Mouse (Mus musculus) spleen, adult 2 months (tissue): Measurements from ENCODE around the gene Tmem179. TPM values are rescaled to one million over a fixed set of nuclear protein-coding genes. Genes with fewer than 3 reads are reported as not detected.

Experiments
- DNase-seq, 2 experiments: peaks; one replicate each; pipeline versions ENCODE4 v3.0.0 to v3.0.0-alpha.2; 2012 to 2021; ENCODE audit warnings: low spot score in 2 of 2, low read depth in 1 of 2
- H3K27ac ChIP-seq: fragments of 200-500 bp; 2 replicates; pipeline ENCODE4 v1.5.1; 2012; ENCODE audit warnings: low read length, inconsistent platforms; ENCODE audit not compliant: insufficient read depth
- H3K27me3 ChIP-seq: fragments of 200-500 bp; 2 replicates; pipeline ENCODE4 v1.6.1; 2012; ENCODE audit warnings: mild to moderate bottlenecking, moderate library complexity, low read length, inconsistent platforms; ENCODE audit not compliant: control insufficient read depth, insufficient read depth
- H3K36me3 ChIP-seq: fragments of 200-500 bp; 2 replicates; pipeline ENCODE4 v1.6.1; 2012; ENCODE audit warnings: mild to moderate bottlenecking, low read length, inconsistent platforms; ENCODE audit not compliant: control insufficient read depth, insufficient read depth
- H3K4me1 ChIP-seq: fragments of 200-500 bp; 2 replicates; pipeline ENCODE4 v1.6.1; 2011; ENCODE audit warnings: inconsistent platforms; ENCODE audit not compliant: control insufficient read depth, insufficient read depth, insufficient read length
- H3K4me3 ChIP-seq: fragments of 200-500 bp; 2 replicates; pipeline ENCODE4 v1.5.1; 2011; ENCODE audit warnings: mild to moderate bottlenecking, inconsistent platforms; ENCODE audit not compliant: insufficient read depth, insufficient read length; ENCODE audit errors: extremely low read depth
- CTCF ChIP-seq: fragments of 200-500 bp; IDR thresholded peaks from 2 replicates; pipeline ENCODE4 v1.5.1; 2011; ENCODE audit warnings: mild to moderate bottlenecking, inconsistent platforms; ENCODE audit not compliant: insufficient read depth, insufficient read length, insufficient replicate concordance; ENCODE audit errors: extremely low read depth
- POLR2A ChIP-seq: fragments of 200-500 bp; IDR thresholded peaks from 2 replicates; pipeline ENCODE4 v1.6.1; 2011; ENCODE audit warnings: low read depth, low read length, inconsistent platforms
- WGBS: fragments of 180-500 bp; shearing (Covaris S2); methylation state at CpG from one replicate; pipeline ENCODE4 v1.1.7; 2018; 5-methylcytosine and 5-hydroxymethylcytosine counted together
- polyA plus RNA-seq: library from polyadenylated mRNA; depleted of rRNA; stranded (reverse); fragments of >200 nt; gene quantifications from 2 replicates; pipeline ENCODE4 v1.2.3, GENCODE M21; 2012

Gene Tmem179
- polyA plus RNA-seq, 1 experiment: 0.02 TPM

DNA sequence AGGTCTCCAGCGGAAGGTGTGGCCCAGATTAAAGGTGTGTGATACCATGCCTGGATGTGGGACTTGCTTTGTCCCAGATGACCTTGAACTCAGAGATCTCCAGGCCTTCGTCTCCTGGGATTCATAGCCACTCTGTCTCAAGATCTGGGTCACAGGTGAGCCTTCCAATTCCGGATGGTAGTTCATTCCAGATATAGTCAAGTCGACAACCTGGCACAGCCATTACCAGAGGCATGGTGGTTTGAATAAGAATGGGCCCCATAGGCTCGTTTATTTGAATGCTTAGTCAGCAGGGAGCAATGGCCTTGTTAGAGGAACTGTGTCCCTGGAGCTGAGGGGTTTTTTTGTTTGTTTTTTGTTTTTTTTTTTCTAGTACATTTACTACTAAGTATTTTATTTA lies 40.7 kb upstream of the Tmem179 start:
- Histone ChIP-seq H3K27me3 (no peaks in the 10 kb centered on the region), H3K27ac (no peak overlapping the region), H3K4me3 (no peak overlapping the region), H3K36me3 (no peaks in the 10 kb centered on the region), H3K4me1 (0 out of 2 replicates have a peak, but pooled peaks cover under 1% of the 10 kb centered on the region)
- WGBS: 90% methylated on average over 5 of the region's 5 CpGs
- no peak for DNase-seq
- no peak for TF ChIP-seq CTCF
- TF ChIP-seq POLR2A: no peak

GRCm38 (mm10) chr12:112556531-112557060 lies 40.0 kb upstream of the Tmem179 start:
- 85% methylated on average over 9 of the region's 9 CpGs for WGBS
- no peak overlapping the region for H3K4me3 ChIP-seq
- no peaks in the 10 kb centered on the region for H3K36me3 ChIP-seq
- H3K27me3 ChIP-seq: no peaks in the 10 kb centered on the region
- DNase-seq: no peak
- no peak overlapping the region for H3K27ac ChIP-seq
- no peaks in the 10 kb centered on the region for H3K4me1 ChIP-seq
- TF ChIP-seq CTCF: no peak
- no peak for TF ChIP-seq POLR2A

- H3K27me3 ChIP-seq: no peaks in the 10 kb centered on the region
- no peak overlapping the region for H3K4me3 ChIP-seq
- H3K4me1 ChIP-seq: no peaks in the 10 kb centered on the region
- WGBS: 66% methylated on average over 12 of the region's 12 CpGs
- TF ChIP-seq CTCF (no peak), POLR2A (no peak)
- H3K27ac ChIP-seq: no peak overlapping the region
- no peak for DNase-seq
- no peaks in the 10 kb centered on the region for H3K36me3 ChIP-seq
Measured at GRCm38 (mm10) chr12:112554900-112555299, 38.4 kb upstream of the Tmem179 start.

- H3K4me1 ChIP-seq: no peaks in the 10 kb centered on the region
Measured at GRCm38 (mm10) chr12:112552520-112552919, 36.0 kb upstream of the Tmem179 start.

GRCm38 (mm10) chr12:112551861-112552375 lies 35.4 kb upstream of the Tmem179 start:
- peak; percentile 68 to 76 for DNase-seq
- WGBS: 12% methylated on average over 13 of the region's 13 CpGs
- H3K27me3 ChIP-seq: no peaks in the 10 kb centered on the region
- H3K36me3 ChIP-seq: no peaks in the 10 kb centered on the region
- no peak for TF ChIP-seq POLR2A
- peak; percentile 100 for TF ChIP-seq CTCF
- H3K4me3 ChIP-seq: no peak overlapping the region
- no peaks in the 10 kb centered on the region for H3K4me1 ChIP-seq
- no peak overlapping the region for H3K27ac ChIP-seq

More at GRCm38 (mm10) chr12:112552520-112552919, 36.0 kb upstream of the Tmem179 start:
- Histone ChIP-seq H3K36me3 (no peaks in the 10 kb centered on the region), H3K27ac (no peak overlapping the region), H3K27me3 (no peaks in the 10 kb centered on the region), H3K4me3 (no peak overlapping the region)
- TF ChIP-seq POLR2A (no peak), CTCF (no peak)
- DNase-seq: no peak
- 69% methylated on average over 5 of the region's 5 CpGs for WGBS

GRCm38 (mm10) chr12:112549287-112549686 lies 32.7 kb upstream of the Tmem179 start:
- WGBS: 88% methylated on average over 1 of the region's 1 CpGs
- Histone ChIP-seq H3K4me3 (no peak overlapping the region), H3K27ac (no peak overlapping the region), H3K4me1 (no peaks in the 10 kb centered on the region), H3K36me3 (no peaks in the 10 kb centered on the region), H3K27me3 (no peaks in the 10 kb centered on the region)
- no peak for DNase-seq
- TF ChIP-seq POLR2A: no peak
- TF ChIP-seq CTCF: no peak

GRCm38 (mm10) chr12:112546110-112546509 lies 29.6 kb upstream of the Tmem179 start:
- TF ChIP-seq CTCF (no peak), POLR2A (no peak)
- DNase-seq: no peak
- H3K27ac ChIP-seq: no peak overlapping the region
- WGBS: 91% methylated on average over 8 of the region's 8 CpGs
- H3K4me3 ChIP-seq: no peak overlapping the region
- H3K27me3 ChIP-seq: no peaks in the 10 kb centered on the region
- no peaks in the 10 kb centered on the region for H3K36me3 ChIP-seq
- no peaks in the 10 kb centered on the region for H3K4me1 ChIP-seq
